In genomic region chr10:4532731-4533130, GRCm38 (mm10) we compare ENCODE assay signal across 25 mouse cellular contexts. TPM values are rescaled to one million over a fixed set of nuclear protein-coding genes. Genes with fewer than 3 reads are reported as not detected.
"Had no signal": no experiment of that assay in that cellular context is flagged by ENCODE, and none has a peak within 500 bp of the region (broad histone marks: within the 10 kb centered on the region; RNA-seq: fewer than 3 reads in every experiment).

No protein-coding gene starts in this region.

- H3K36me3 ChIP-seq: heart, embryonic 13.5 days; heart, embryonic 15.5 days; hindbrain, embryonic 10.5 days; hindbrain, embryonic 12.5 days; limb, embryonic 10.5 days; limb, embryonic 12.5 days; liver, embryonic 13.5 days; liver, embryonic 15.5 days had no signal

- ATAC-seq: forebrain, embryonic 16.5 days; hindbrain, embryonic 16.5 days; inflammation-experienced regulatory T-cells, adult 6 months; liver, postnatal 0 days had no signal

- H3K9ac ChIP-seq: heart, embryonic 13.5 days; heart, embryonic 15.5 days; hindbrain, embryonic 12.5 days; hindbrain, embryonic 14.5 days; limb, embryonic 12.5 days; liver, embryonic 13.5 days; liver, embryonic 15.5 days; liver, postnatal 0 days had no signal

- H3K9me3 ChIP-seq: heart, embryonic 13.5 days; heart, embryonic 15.5 days; hindbrain, embryonic 10.5 days; hindbrain, embryonic 12.5 days; limb, embryonic 10.5 days; limb, embryonic 12.5 days; liver, embryonic 13.5 days; liver, embryonic 15.5 days had no signal

- H3K27ac ChIP-seq: gastrocnemius, adult 2 months; heart, adult 2 months; heart, embryonic 13.5 days; heart, embryonic 15.5 days; hindbrain, embryonic 10.5 days; hindbrain, embryonic 12.5 days; hindbrain, embryonic 14.5 days; layer of hippocampus, adult 2 months; left cerebral cortex, adult 2 months; limb, embryonic 10.5 days; limb, embryonic 12.5 days; liver, embryonic 13.5 days; liver, embryonic 15.5 days had no signal

- H3K4me1 ChIP-seq: heart, embryonic 13.5 days; heart, embryonic 15.5 days; limb, embryonic 10.5 days; limb, embryonic 12.5 days; liver, embryonic 13.5 days had no signal

- H3K4me3 ChIP-seq: gastrocnemius, adult 2 months; heart, adult 2 months; heart, embryonic 13.5 days; heart, embryonic 15.5 days; hindbrain, embryonic 10.5 days; hindbrain, embryonic 12.5 days; layer of hippocampus, adult 2 months; left cerebral cortex, adult 2 months; limb, embryonic 10.5 days; limb, embryonic 12.5 days; liver, embryonic 13.5 days; liver, embryonic 15.5 days had no signal

- H3K4me2 ChIP-seq: heart, embryonic 11.5 days; heart, embryonic 13.5 days; heart, embryonic 15.5 days; hindbrain, embryonic 12.5 days; hindbrain, embryonic 14.5 days; limb, embryonic 12.5 days; liver, embryonic 11.5 days; liver, embryonic 13.5 days; liver, embryonic 15.5 days had no signal

- DNase-seq: gastrocnemius, adult 2 months; gastrocnemius, postnatal 10 days; gastrocnemius, postnatal 25 days; heart, adult 2 months; heart, postnatal 4 days; liver; liver, embryonic 13.5 days; liver, postnatal 0 days had no signal

- H3K27me3 ChIP-seq: heart, embryonic 13.5 days; heart, embryonic 15.5 days; hindbrain, embryonic 12.5 days; limb, embryonic 12.5 days; liver, embryonic 13.5 days; liver, embryonic 15.5 days had no signal

RNA-seq across cellular contexts. Expression of gene Ccdc170, which starts 50.4 kb away (rescaled TPM):
- polyA plus RNA-seq: heart, embryonic 11.5 days; heart, embryonic 13.5 days; heart, embryonic 15.5 days; heart, postnatal 0 days; inflammation-experienced regulatory T-cells, adult 6 months; intestine, embryonic 16.5 days; liver, embryonic 11.5 days; liver, embryonic 13.5 days; liver, embryonic 15.5 days; liver, postnatal 0 days had no signal
